Mouse (Mus musculus) lung, embryonic 14.5 days (tissue): Measurements from ENCODE around the gene Hepacam2. TPM values are rescaled to one million over a fixed set of nuclear protein-coding genes. Genes with fewer than 3 reads are reported as not detected.
"Not testable (repeated sequence)": the region's sequence is repeated elsewhere in the genome, so short reads cannot be mapped to it uniquely, and the experiment has no call there.

Source experiments
- ATAC-seq: fragments of 200-750 bp; cut with Nextera tagmentation; 2 replicates; pipeline ENCODE4 v1.8.0; 2017; ENCODE audit warnings: mild to moderate bottlenecking, moderate TSS enrichment, moderate library complexity; ENCODE audit not compliant: insufficient read depth
- DNase-seq: peaks from one replicate; pipeline ENCODE4 v3.0.0-alpha.2; 2015
- H3K27ac ChIP-seq: fragments of 300-500 bp; sonication (generic); 2 replicates; pipeline ENCODE4 v1.5.1; 2014; ENCODE audit warnings: low read depth, mild to moderate bottlenecking, moderate library complexity
- H3K27me3 ChIP-seq: fragments of 300-500 bp; sonication (generic); 2 replicates; pipeline ENCODE4 v1.6.1; 2014; ENCODE audit warnings: low read length, control low read depth; ENCODE audit not compliant: insufficient read depth
- H3K36me3 ChIP-seq: fragments of 300-500 bp; sonication (generic); 2 replicates; pipeline ENCODE4 v1.6.1; 2014; ENCODE audit warnings: control low read depth; ENCODE audit not compliant: insufficient read depth
- H3K4me1 ChIP-seq: fragments of 300-500 bp; sonication (generic); 2 replicates; pipeline ENCODE4 v1.6.1; 2014; ENCODE audit warnings: antibody characterized with exemption, control low read depth; ENCODE audit not compliant: insufficient read depth
- H3K4me2 ChIP-seq: fragments of 300-500 bp; sonication (generic); 2 replicates; pipeline ENCODE4 v1.6.1; 2014; ENCODE audit warnings: mild to moderate bottlenecking
- H3K4me3 ChIP-seq: fragments of 300-500 bp; sonication (generic); 2 replicates; pipeline ENCODE4 v1.5.1; 2014; ENCODE audit warnings: low read depth, low read length
- H3K9ac ChIP-seq: fragments of 300-500 bp; sonication (generic); 2 replicates; pipeline ENCODE4 v1.6.1; 2014
- H3K9me3 ChIP-seq: fragments of 300-500 bp; sonication (generic); 2 replicates; pipeline ENCODE4 v1.6.1; 2016; ENCODE audit warnings: low read depth, low read length, control low read depth
- CTCF ChIP-seq: IDR thresholded peaks from 2 replicates; pipeline ENCODE4 v1.5.1; 2016; ENCODE audit warnings: antibody characterized with exemption, low read depth
- WGBS: fragments of 180-500 bp; shearing (Covaris S2); extraction: QIAGEN DNeasy Blood & Tissue Kit; methylation state at CpG from one replicate; pipeline ENCODE4 v1.1.7; 2014; 5-methylcytosine and 5-hydroxymethylcytosine counted together
- polyA plus RNA-seq: library from polyadenylated mRNA; unstranded; fragments of >200 nt; fragmentation: Nextera tagmentation; extraction: Ambion mirVana; gene quantifications from 2 replicates; pipeline ENCODE4 v1.2.1, GENCODE M21; 2014

The Hepacam2 gene
- polyA plus RNA-seq, 1 experiment from 2014 or later = 0.26 TPM

DNA sequence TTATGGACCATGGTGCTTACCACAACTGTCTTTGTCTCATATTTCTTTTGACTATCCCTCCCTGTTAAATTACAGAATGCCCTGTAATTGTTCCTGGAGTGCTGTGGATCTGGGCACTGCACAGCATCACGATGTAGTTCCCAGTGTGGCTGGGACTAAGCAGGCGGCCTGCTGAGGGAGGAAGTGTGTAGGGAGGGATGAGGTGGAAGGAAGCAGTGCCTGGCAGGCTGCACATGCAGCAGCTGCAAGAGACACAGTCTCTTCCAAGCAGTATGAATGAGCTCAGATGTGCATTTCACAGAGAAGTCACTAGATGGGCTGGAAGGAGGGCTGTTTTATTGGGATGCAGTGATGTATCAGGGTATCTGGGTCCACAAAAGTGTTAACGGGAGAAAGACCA is 14.5 kb upstream of the Hepacam2 start:
- H3K27ac ChIP-seq = no peak overlapping the region
- no peak overlapping the region for H3K9ac ChIP-seq
- H3K4me3 ChIP-seq = no peak overlapping the region
- DNase-seq (peak; percentile 32), ATAC-seq (peak; percentile 80)
- 40% methylated on average over 3 of the region's 3 CpGs for WGBS
- no peak overlapping the region for H3K4me2 ChIP-seq
- H3K27me3 ChIP-seq = no peaks in the 10 kb centered on the region
- H3K36me3 ChIP-seq = peaks cover 2% of the 10 kb centered on the region; the same call in 1 of the 2 replicates
- no peak for TF ChIP-seq CTCF
- no peaks in the 10 kb centered on the region for H3K9me3 ChIP-seq
- no peaks in the 10 kb centered on the region for H3K4me1 ChIP-seq

DNA sequence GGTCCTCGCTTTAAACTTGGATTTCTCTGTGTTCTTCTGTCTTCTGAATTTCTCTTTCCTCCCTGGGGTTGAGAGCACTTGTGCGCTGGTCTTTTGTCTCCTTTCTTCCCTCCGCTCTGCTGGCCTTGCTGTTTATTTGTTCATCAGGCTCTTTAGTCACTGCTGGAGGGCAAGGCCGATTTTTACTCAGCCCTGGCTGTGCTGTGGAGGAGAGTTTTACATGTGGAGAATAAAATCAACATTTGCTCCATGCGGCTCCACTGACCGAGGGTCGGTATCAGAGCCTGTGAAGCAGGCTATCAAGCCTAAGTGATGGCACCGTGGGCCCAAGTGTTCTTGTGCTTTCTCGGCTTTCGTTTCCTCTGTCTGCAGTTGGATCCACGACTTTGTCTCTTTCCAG is 13.5 kb upstream of the Hepacam2 start:
- H3K9ac ChIP-seq = no peak overlapping the region; the same call in 1 of the 2 replicates
- no peaks in the 10 kb centered on the region for H3K9me3 ChIP-seq
- peak overlapping the region; percentile 39; the same call in 1 of the 2 replicates for H3K4me2 ChIP-seq
- no peaks in the 10 kb centered on the region for H3K27me3 ChIP-seq
- no peak overlapping the region for H3K27ac ChIP-seq
- H3K4me1 ChIP-seq = no peaks in the 10 kb centered on the region
- DNase-seq (peak; percentile 8), ATAC-seq (no peak)
- no peaks in the 10 kb centered on the region for H3K36me3 ChIP-seq
- 22% methylated on average over 11 of the region's 11 CpGs for WGBS
- no peak for TF ChIP-seq CTCF
- H3K4me3 ChIP-seq = no peak overlapping the region

DNA sequence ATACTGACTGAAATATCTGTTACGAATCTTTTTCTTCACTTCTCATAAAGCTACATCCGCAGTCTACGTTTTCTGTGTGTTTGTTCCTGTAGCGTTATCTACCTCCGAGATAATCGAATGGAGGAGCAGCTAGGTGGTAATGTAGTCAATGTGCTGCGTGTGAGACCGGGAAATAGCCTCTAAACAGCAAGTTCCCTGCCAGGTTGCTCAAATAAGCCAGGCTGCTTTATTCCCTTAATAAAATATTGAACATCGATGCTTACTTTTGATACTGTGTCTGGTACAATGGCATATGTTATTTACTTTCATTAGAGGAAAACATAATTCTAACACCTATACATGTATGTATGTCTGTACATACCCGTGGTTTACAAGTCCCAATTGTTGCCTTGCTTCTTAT is 13.0 kb upstream of the Hepacam2 start:
- Histone ChIP-seq H3K4me1 (no peaks in the 10 kb centered on the region), H3K4me3 (no peak overlapping the region), H3K36me3 (no peaks in the 10 kb centered on the region), H3K9me3 (no peaks in the 10 kb centered on the region), H3K27me3 (no peaks in the 10 kb centered on the region), H3K4me2 (no peak overlapping the region), H3K9ac (no peak overlapping the region), H3K27ac (no peak overlapping the region)
- no peak for DNase-seq
- 60% methylated on average over 10 of the region's 10 CpGs for WGBS
- ATAC-seq = no peak
- no peak for TF ChIP-seq CTCF

DNA sequence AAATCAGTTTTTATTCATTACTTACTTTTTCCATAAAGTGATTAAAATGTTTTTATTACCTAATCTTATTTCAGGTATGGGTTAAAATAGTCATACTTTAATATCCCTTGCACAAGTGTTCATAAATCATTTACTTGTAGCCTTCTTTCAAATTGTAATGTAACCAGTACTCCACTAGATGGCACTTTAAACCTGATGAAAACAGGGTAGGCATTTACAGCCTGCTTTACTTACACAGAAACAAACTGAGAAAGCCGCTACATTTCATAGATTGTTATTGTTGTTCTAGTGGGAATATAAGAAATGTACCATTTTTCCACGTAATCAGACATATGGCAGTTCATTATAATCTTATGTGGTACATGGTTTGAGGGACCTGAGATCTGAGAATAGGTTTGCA is 11.7 kb upstream of the Hepacam2 start:
- no peak overlapping the region for H3K4me3 ChIP-seq
- H3K27me3 ChIP-seq = no peaks in the 10 kb centered on the region
- no peaks in the 10 kb centered on the region for H3K4me1 ChIP-seq
- H3K4me2 ChIP-seq = no peak overlapping the region
- H3K9ac ChIP-seq = no peak overlapping the region
- H3K27ac ChIP-seq = no peak overlapping the region
- 13% methylated on average over 2 of the region's 2 CpGs for WGBS
- peak; percentile 65 for TF ChIP-seq CTCF
- no peaks in the 10 kb centered on the region for H3K9me3 ChIP-seq
- peak; percentile 50 for ATAC-seq
- H3K36me3 ChIP-seq = no peaks in the 10 kb centered on the region
- DNase-seq = peak; percentile 80

DNA sequence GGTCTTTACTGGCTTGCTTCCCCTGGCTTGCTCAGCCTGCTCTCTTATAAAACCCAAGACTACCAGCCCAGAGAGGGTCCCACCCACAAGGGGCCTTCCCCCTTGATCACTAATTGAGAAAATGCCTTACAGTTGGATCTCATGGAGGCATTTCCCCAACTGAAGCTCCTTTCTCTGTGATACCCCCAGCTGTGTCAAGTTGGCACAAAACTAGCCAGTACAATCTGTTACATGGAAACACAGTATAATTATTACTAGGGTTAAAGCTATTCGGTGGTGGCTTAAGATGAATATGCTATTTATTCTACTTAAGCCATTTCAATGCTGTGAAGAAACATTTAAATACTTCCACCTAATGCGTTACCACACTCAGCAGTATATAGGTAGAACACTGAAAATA is 10.1 kb upstream of the Hepacam2 start:
- not testable (repeated sequence) for H3K4me2 ChIP-seq, H3K4me3 ChIP-seq, DNase-seq, H3K9ac ChIP-seq, H3K27ac ChIP-seq, H3K36me3 ChIP-seq, H3K9me3 ChIP-seq, H3K27me3 ChIP-seq, ATAC-seq, H3K4me1 ChIP-seq
- 89% methylated on average over 2 of the region's 2 CpGs for WGBS

DNA sequence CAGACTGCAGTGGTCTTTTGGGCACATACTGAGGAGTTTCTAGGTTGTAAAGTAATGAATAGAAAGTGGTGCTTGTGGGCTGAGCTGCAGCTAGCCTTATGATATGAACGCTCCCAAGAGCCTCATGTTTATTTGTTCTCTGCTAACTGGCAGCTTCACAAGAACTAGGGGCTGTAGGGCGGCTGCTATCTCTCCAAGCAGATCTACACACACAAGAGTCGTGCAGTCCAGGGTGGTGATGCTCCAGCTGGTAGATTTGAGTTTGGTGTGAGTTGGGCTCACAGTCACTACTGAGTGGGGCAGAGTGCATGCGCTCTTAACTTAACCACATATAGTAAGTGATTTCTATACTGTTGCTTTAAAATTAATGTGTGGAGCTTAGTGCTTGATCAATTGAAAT is 9.0 kb upstream of the Hepacam2 start:
- 50% methylated on average over 4 of the region's 4 CpGs for WGBS
- ATAC-seq (no peak), DNase-seq (no peak)
- Histone ChIP-seq H3K4me3 (no peak overlapping the region), H3K27ac (no peak overlapping the region), H3K27me3 (no peaks in the 10 kb centered on the region), H3K9ac (no peak overlapping the region), H3K4me2 (no peak overlapping the region), H3K36me3 (no peaks in the 10 kb centered on the region), H3K9me3 (no peaks in the 10 kb centered on the region), H3K4me1 (no peaks in the 10 kb centered on the region)
- no peak for TF ChIP-seq CTCF

DNA sequence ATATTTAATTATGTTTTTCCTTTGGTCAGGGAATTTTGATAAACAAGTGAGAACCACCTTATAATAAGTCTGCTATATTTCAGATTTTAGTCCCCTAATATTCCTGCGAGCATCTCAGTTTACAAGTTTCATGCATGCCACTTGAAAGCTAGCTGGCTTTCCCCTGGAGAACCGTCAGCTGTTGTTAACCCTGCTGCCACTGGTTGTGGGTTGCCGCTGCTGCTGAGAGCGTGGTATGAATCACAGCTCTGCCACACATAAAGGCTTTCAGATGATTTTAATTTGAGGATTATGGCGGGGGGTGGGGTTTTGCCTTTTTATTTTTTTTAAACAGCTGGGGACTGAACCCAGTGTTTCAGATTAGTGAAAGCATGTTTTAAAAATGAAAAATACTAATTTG is 7.2 kb upstream of the Hepacam2 start:
- no peak for TF ChIP-seq CTCF
- DNase-seq = no peak
- no peaks in the 10 kb centered on the region for H3K4me1 ChIP-seq
- no peaks in the 10 kb centered on the region for H3K36me3 ChIP-seq
- WGBS = 85% methylated on average over 5 of the region's 5 CpGs
- H3K9me3 ChIP-seq = no peaks in the 10 kb centered on the region
- no peaks in the 10 kb centered on the region for H3K27me3 ChIP-seq
- H3K4me2 ChIP-seq = no peak overlapping the region
- no peak overlapping the region for H3K4me3 ChIP-seq
- H3K27ac ChIP-seq = no peak overlapping the region
- ATAC-seq = no peak
- no peak overlapping the region for H3K9ac ChIP-seq

DNA sequence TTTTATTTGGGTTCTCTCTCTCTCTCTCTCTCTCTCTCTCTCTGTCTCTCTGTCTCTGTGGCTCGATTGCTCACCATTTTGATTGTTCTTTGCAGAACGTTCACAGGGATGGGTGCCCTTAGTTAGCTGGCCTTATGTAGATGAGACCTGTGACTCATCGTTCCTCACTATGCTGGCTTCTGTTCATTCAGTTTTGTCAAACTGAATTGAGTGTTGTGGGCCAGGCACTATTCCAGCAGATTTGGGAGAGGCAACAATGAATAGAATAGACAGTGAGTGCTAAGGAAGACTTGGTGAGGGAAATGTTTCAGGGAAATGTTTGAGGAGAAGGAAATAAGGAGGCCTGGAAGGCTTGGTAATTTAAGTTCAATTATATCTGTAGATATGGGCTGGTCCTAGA is 2.2 kb upstream of the Hepacam2 start:
- TF ChIP-seq CTCF = no peak
- DNase-seq = no peak
- 84% methylated on average over 3 of the region's 3 CpGs for WGBS
- Histone ChIP-seq H3K9ac (no peak overlapping the region), H3K4me1 (no peaks in the 10 kb centered on the region), H3K4me2 (no peak overlapping the region), H3K4me3 (no peak overlapping the region), H3K27ac (no peak overlapping the region), H3K9me3 (no peaks in the 10 kb centered on the region), H3K36me3 (no peaks in the 10 kb centered on the region), H3K27me3 (no peaks in the 10 kb centered on the region)
- ATAC-seq = no peak
